Mouse (Mus musculus) heart, embryonic 14.5 days (tissue): ENCODE measurements around the gene Olfr571. TPM values are rescaled to one million over a fixed set of nuclear protein-coding genes. Genes with fewer than 3 reads are reported as not detected.

ENCODE experiments used
- ATAC-seq: fragments of 200-750 bp; cut with Nextera tagmentation; 2 replicates; pipeline ENCODE4 v1.8.0; 2017; ENCODE audit warnings: low read depth, moderate TSS enrichment; ENCODE audit not compliant: insufficient number of reproducible peaks, insufficient read depth, low FRiP score
- H3K27ac ChIP-seq, 2 experiments: fragments of 200-500 bp in 1 of 2; fragments of 300-500 bp in 1 of 2; sonication (generic) in 1 of 2; replicated peaks in 1 of 2; 2 replicates each; pipeline ENCODE4 v1.5.1; 2012 to 2014; ENCODE audit warnings: low read depth in 2 of 2, low read length in 2 of 2, control low read depth in 1 of 2, mild to moderate bottlenecking in 1 of 2, mixed read lengths in 1 of 2; ENCODE audit not compliant: control insufficient read depth in 1 of 2, insufficient read depth in 1 of 2
- H3K27me3 ChIP-seq: fragments of 300-500 bp; sonication (generic); 2 replicates; pipeline ENCODE4 v1.6.1; 2014; ENCODE audit warnings: mild to moderate bottlenecking, low read length, control low read depth; ENCODE audit not compliant: control insufficient read depth, insufficient read depth
- H3K36me3 ChIP-seq: fragments of 300-500 bp; sonication (generic); 2 replicates; pipeline ENCODE4 v1.6.1; 2014; ENCODE audit warnings: mild to moderate bottlenecking, control low read depth, low read length, mixed read lengths; ENCODE audit not compliant: control insufficient read depth, insufficient read depth
- H3K4me1 ChIP-seq, 2 experiments: fragments of 200-500 bp in 1 of 2; fragments of 300-500 bp in 1 of 2; sonication (generic) in 1 of 2; 2 replicates each; pipeline ENCODE4 v1.6.1; 2012 to 2014; ENCODE audit warnings: low read length in 2 of 2, control low read depth in 1 of 2, mixed read lengths in 1 of 2; ENCODE audit not compliant: control insufficient read depth in 2 of 2, insufficient read depth in 2 of 2
- H3K4me2 ChIP-seq: fragments of 300-500 bp; sonication (generic); 2 replicates; pipeline ENCODE4 v1.6.1; 2014; ENCODE audit warnings: mild to moderate bottlenecking, low read length
- H3K4me3 ChIP-seq, 2 experiments: fragments of 200-500 bp in 1 of 2; fragments of 300-500 bp in 1 of 2; sonication (generic) in 1 of 2; 2 replicates each; pipeline ENCODE4 v1.5.1; 2012 to 2014; ENCODE audit warnings: low read length in 2 of 2, mild to moderate bottlenecking in 2 of 2, control low read depth in 1 of 2, low read depth in 1 of 2, moderate library complexity in 1 of 2; ENCODE audit not compliant: control insufficient read depth in 1 of 2, insufficient read depth in 1 of 2
- H3K9ac ChIP-seq: fragments of 300-500 bp; sonication (generic); 2 replicates; pipeline ENCODE4 v1.6.1; 2014; ENCODE audit warnings: mild to moderate bottlenecking, low read length
- H3K9me3 ChIP-seq: fragments of 300-500 bp; sonication (generic); 2 replicates; pipeline ENCODE4 v1.6.1; 2016; ENCODE audit warnings: low read length, control low read depth; ENCODE audit not compliant: control insufficient read depth
- WGBS: fragments of 180-500 bp; shearing (Covaris S2); extraction: QIAGEN DNeasy Blood & Tissue Kit; methylation state at CpG from one replicate; pipeline ENCODE4 v1.1.7; 2014; 5-methylcytosine and 5-hydroxymethylcytosine counted together
- polyA plus RNA-seq: library from polyadenylated mRNA; unstranded; fragments of >200 nt; fragmentation: Nextera tagmentation; extraction: Ambion mirVana; gene quantifications from 2 replicates; pipeline ENCODE4 v1.2.1, GENCODE M21; 2014

Gene Olfr571
- polyA plus RNA-seq, 1 experiment from 2014 or later: not detected

- Histone ChIP-seq H3K27me3 (no peaks in the 10 kb centered on the region), H3K4me3 (no peak within 1 kb of the TSS), H3K9ac (no peak within 1 kb of the TSS), H3K4me1 (no peaks in the 10 kb centered on the region), H3K9me3 (no peaks in the 10 kb centered on the region), H3K36me3 (no peaks in the 10 kb centered on the region), H3K27ac (no peak within 1 kb of the TSS), H3K4me2 (no peak within 1 kb of the TSS)
- no peak for ATAC-seq
- WGBS: 84% methylated on average over 2 of the region's 2 CpGs
These were observed 25.1 kb upstream of the Olfr571 start, which contains the start of gene Olfr573-ps1 for GRCm38 (mm10) chr7:102942475-102942874. Olfr573-ps1 (minus strand) TSS chr7:102942575.

DNA sequence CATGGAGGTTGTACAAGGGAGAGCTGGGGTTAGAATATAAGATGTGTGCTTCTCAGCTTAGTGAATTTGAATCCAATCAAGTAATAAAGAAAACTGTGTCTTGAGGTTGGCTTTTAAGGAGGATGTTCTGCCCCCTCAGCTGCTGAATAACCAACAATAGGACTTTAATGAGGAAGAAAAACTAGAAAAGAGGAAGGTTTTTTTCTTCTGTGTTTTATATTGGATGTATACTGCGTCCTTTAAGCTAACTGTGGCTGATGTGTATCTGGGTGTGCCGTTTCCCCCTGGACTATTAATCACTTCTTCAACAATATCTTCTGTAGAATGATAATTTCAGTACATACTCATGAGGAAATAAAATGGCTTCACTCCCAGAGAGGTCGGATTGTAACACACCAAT lies 9.8 kb upstream of the Olfr571 start:
- no peak overlapping the region for H3K27ac ChIP-seq
- no peak overlapping the region for H3K4me2 ChIP-seq
- no peaks in the 10 kb centered on the region for H3K4me1 ChIP-seq
- 63% methylated on average over 3 of the region's 3 CpGs for WGBS
- H3K9ac ChIP-seq: no peak overlapping the region
- no peak for ATAC-seq
- no peaks in the 10 kb centered on the region for H3K9me3 ChIP-seq
- no peaks in the 10 kb centered on the region for H3K27me3 ChIP-seq
- H3K36me3 ChIP-seq: no peaks in the 10 kb centered on the region
- H3K4me3 ChIP-seq: no peak overlapping the region

- Histone ChIP-seq H3K4me1 (no peaks in the 10 kb centered on the region), H3K27ac (no peak within 1 kb of the TSS), H3K9ac (no peak within 1 kb of the TSS), H3K9me3 (no peaks in the 10 kb centered on the region), H3K4me2 (no peak within 1 kb of the TSS), H3K36me3 (no peaks in the 10 kb centered on the region), H3K4me3 (no peak within 1 kb of the TSS), H3K27me3 (no peaks in the 10 kb centered on the region)
- ATAC-seq: no peak
- WGBS: 44% methylated on average over 1 of the region's 1 CpGs
These were observed 6.8 kb upstream of the Olfr571 start, which contains the start of gene Olfr572 for GRCm38 (mm10) chr7:102924109-102924508. Olfr572 (plus strand) TSS chr7:102924409.

GRCm38 (mm10) chr7:102919632-102920031 lies 2.3 kb upstream of the Olfr571 start:
- Histone ChIP-seq H3K4me2 (no peak overlapping the region), H3K9ac (no peak overlapping the region), H3K27ac (no peak overlapping the region), H3K9me3 (no peaks in the 10 kb centered on the region), H3K4me3 (no peak overlapping the region), H3K36me3 (no peaks in the 10 kb centered on the region), H3K27me3 (no peaks in the 10 kb centered on the region), H3K4me1 (peaks cover 2 to 4% of the 10 kb centered on the region in 2 experiments; a peak in 2 of 4 replicates)
- 11% methylated on average over 1 of the region's 1 CpGs for WGBS
- no peak for ATAC-seq

GRCm38 (mm10) chr7:102916405-102916804 lies 931 bp downstream of the Olfr571 start:
- ATAC-seq: 0 out of 2 replicates have a peak, but pooled peaks have one; percentile 56

GRCm38 (mm10) chr7:102915261-102915660 lies 2.1 kb downstream of the Olfr571 start:
- no peak overlapping the region for H3K4me3 ChIP-seq
- H3K4me1 ChIP-seq: peaks cover 2 to 4% of the 10 kb centered on the region in 2 experiments; a peak in 2 of 4 replicates
- 16% methylated on average over 1 of the region's 1 CpGs for WGBS
- no peaks in the 10 kb centered on the region for H3K27me3 ChIP-seq
- no peak overlapping the region for H3K4me2 ChIP-seq
- no peak overlapping the region for H3K27ac ChIP-seq
- no peak overlapping the region for H3K9ac ChIP-seq
- no peaks in the 10 kb centered on the region for H3K36me3 ChIP-seq
- H3K9me3 ChIP-seq: no peaks in the 10 kb centered on the region
- no peak for ATAC-seq

More at GRCm38 (mm10) chr7:102916405-102916804, 931 bp downstream of the Olfr571 start:
- Histone ChIP-seq H3K9ac (no peak overlapping the region), H3K36me3 (no peaks in the 10 kb centered on the region), H3K27me3 (no peaks in the 10 kb centered on the region), H3K4me1 (peaks cover 2 to 4% of the 10 kb centered on the region in 2 experiments; a peak in 2 of 4 replicates), H3K4me2 (no peak overlapping the region), H3K4me3 (no peak overlapping the region), H3K9me3 (no peaks in the 10 kb centered on the region), H3K27ac (no peak overlapping the region)
- WGBS: 29% methylated on average over 5 of the region's 5 CpGs

- Histone ChIP-seq H3K4me2 (no peak within 1 kb of the TSS), H3K9ac (no peak within 1 kb of the TSS), H3K4me3 (no peak within 1 kb of the TSS), H3K27ac (no peak within 1 kb of the TSS), H3K36me3 (no peaks in the 10 kb centered on the region), H3K27me3 (no peaks in the 10 kb centered on the region), H3K4me1 (no peaks in the 10 kb centered on the region), H3K9me3 (no peaks in the 10 kb centered on the region)
- WGBS: 60% methylated on average over 3 of the region's 3 CpGs
- no peak for ATAC-seq
These were observed 26.6 kb downstream of the Olfr571 start, which contains the start of gene Olfr569 for GRCm38 (mm10) chr7:102890782-102891181. Olfr569 (minus strand) TSS chr7:102890882.

- H3K9me3 ChIP-seq: no peaks in the 10 kb centered on the region
These were observed 40.5 kb downstream of the Olfr571 start, which contains the start of gene Olfr568 for GRCm38 (mm10) chr7:102876822-102877221. Olfr568 (plus strand) TSS chr7:102877122.

More at GRCm38 (mm10) chr7:102876822-102877221, 40.5 kb downstream of the Olfr571 start, which contains the start of gene Olfr568:
- ATAC-seq: no peak
- no peaks in the 10 kb centered on the region for H3K27me3 ChIP-seq
- H3K36me3 ChIP-seq: no peaks in the 10 kb centered on the region
- no peak within 1 kb of the TSS for H3K4me2 ChIP-seq
- no peak within 1 kb of the TSS for H3K27ac ChIP-seq
- no peak within 1 kb of the TSS for H3K4me3 ChIP-seq
- no peak within 1 kb of the TSS for H3K9ac ChIP-seq
- H3K4me1 ChIP-seq: no peaks in the 10 kb centered on the region
